Mouse (Mus musculus) CH12.LX (cell line): ENCODE data around the gene Pcnx. TPM values are rescaled to one million over a fixed set of nuclear protein-coding genes. Genes with fewer than 3 reads are reported as not detected.

Experiments
- DNase-seq: peaks from one replicate; pipeline ENCODE4 v3.0.0-alpha.2; 2013; ENCODE audit errors: extremely low read depth
- H3K27ac ChIP-seq: 2 replicates; pipeline ENCODE4 v1.5.1; 2012; ENCODE audit warnings: low read depth, mild to moderate bottlenecking, control low read depth, moderate library complexity; ENCODE audit not compliant: insufficient read depth
- H3K27me3 ChIP-seq: replicated peaks from 2 replicates; pipeline ENCODE3; 2012; ENCODE audit warnings: inconsistent platforms
- H3K36me3 ChIP-seq, 2 experiments: replicated peaks in 1 of 2; 2 replicates each; pipeline versions ENCODE3 to v1.6.1; 2012; ENCODE audit warnings: inconsistent platforms in 1 of 2, low read length in 1 of 2, mild to moderate bottlenecking in 1 of 2, mixed read lengths in 1 of 2, moderate library complexity in 1 of 2; ENCODE audit not compliant: control insufficient read depth in 1 of 2, insufficient read depth in 1 of 2
- H3K4me1 ChIP-seq, 2 experiments: 2 replicates each; pipeline ENCODE4 v1.6.1; 2012; ENCODE audit warnings: inconsistent platforms in 1 of 2, moderate library complexity in 1 of 2; ENCODE audit not compliant: insufficient read depth in 2 of 2, control insufficient read depth in 1 of 2
- H3K4me2 ChIP-seq: 2 replicates; pipeline ENCODE4 v1.6.1; 2012; ENCODE audit warnings: low read depth, mild to moderate bottlenecking, control low read depth; ENCODE audit not compliant: poor library complexity, insufficient read depth, severe bottlenecking
- H3K4me3 ChIP-seq, 3 experiments: fragments of 150-350 bp in 1 of 3; sonication (generic) in 1 of 3; replicated peaks in 1 of 3; 2 replicates each; pipeline versions ENCODE3 to v1.5.1; 2011 to 2012; ENCODE audit warnings: low read depth in 2 of 3, low read length in 2 of 3, mild to moderate bottlenecking in 2 of 3, moderate library complexity in 2 of 3, control low read depth in 1 of 3, improper control_type of control experiment in 1 of 3, inconsistent platforms in 1 of 3, mixed read lengths in 1 of 3; ENCODE audit not compliant: poor library complexity in 1 of 3
- H3K79me2 ChIP-seq: replicated peaks from 2 replicates; pipeline ENCODE4 v1.6.1; 2012; ENCODE audit warnings: mild to moderate bottlenecking, moderate library complexity; ENCODE audit not compliant: control insufficient read depth, poor library complexity, insufficient read depth, severe bottlenecking; ENCODE audit errors: extremely low read depth
- H3K9ac ChIP-seq: 2 replicates; pipeline ENCODE4 v1.6.1; 2012; ENCODE audit warnings: low read depth, mild to moderate bottlenecking, control low read depth, moderate library complexity; ENCODE audit not compliant: insufficient read depth
- H3K9me3 ChIP-seq: replicated peaks from 2 replicates; pipeline ENCODE3; 2012; ENCODE audit warnings: low read length, inconsistent platforms, mixed read lengths
- BHLHE40 ChIP-seq: IDR thresholded peaks from 2 replicates; pipeline ENCODE4 v1.6.1; 2011; ENCODE audit warnings: mild to moderate bottlenecking, low read depth, low read length, improper control_type of control experiment
- CHD1 ChIP-seq: IDR thresholded peaks from 2 replicates; pipeline ENCODE4 v1.6.1; 2012; ENCODE audit warnings: low read depth, low read length, improper control_type of control experiment, inconsistent platforms
- CHD2 ChIP-seq: IDR thresholded peaks from 2 replicates; pipeline ENCODE4 v1.6.1; 2011; ENCODE audit warnings: low read length, improper control_type of control experiment
- CTCF ChIP-seq, 2 experiments: IDR thresholded peaks in 1 of 2; conservative IDR thresholded peaks in 1 of 2; 2 replicates each; pipeline ENCODE4 v1.5.1; 2011 to 2012; ENCODE audit warnings: low read depth in 2 of 2, low read length in 2 of 2, improper control_type of control experiment in 1 of 2, inconsistent platforms in 1 of 2, mild to moderate bottlenecking in 1 of 2, moderate library complexity in 1 of 2
- E2F4 ChIP-seq: IDR thresholded peaks from 2 replicates; pipeline ENCODE4 v1.6.1; 2011; ENCODE audit warnings: low read depth, low read length, improper control_type of control experiment; ENCODE audit not compliant: insufficient replicate concordance
- ELF1 ChIP-seq: IDR thresholded peaks from 2 replicates; pipeline ENCODE4 v1.6.1; 2014; ENCODE audit warnings: low read depth, mild to moderate bottlenecking, inconsistent platforms, low read length, improper control_type of control experiment
- ETS1 ChIP-seq: conservative IDR thresholded peaks from 2 replicates; pipeline ENCODE4 v1.6.1; 2012; ENCODE audit warnings: low read depth, mild to moderate bottlenecking, inconsistent platforms, low read length, improper control_type of control experiment, moderate library complexity
- IRF4 ChIP-seq: IDR thresholded peaks from 2 replicates; pipeline ENCODE4 v1.6.1; 2014; ENCODE audit warnings: low read depth, mild to moderate bottlenecking, inconsistent platforms, low read length, improper control_type of control experiment
- KAT2A ChIP-seq: IDR thresholded peaks from 2 replicates; pipeline ENCODE4 v1.6.1; 2012; ENCODE audit warnings: low read length, improper control_type of control experiment, inconsistent platforms; ENCODE audit not compliant: insufficient replicate concordance
- MAFK ChIP-seq: IDR thresholded peaks from 2 replicates; pipeline ENCODE4 v1.6.1; 2011; ENCODE audit warnings: low read length, improper control_type of control experiment; ENCODE audit not compliant: insufficient replicate concordance
- MAZ ChIP-seq: IDR thresholded peaks from 2 replicates; pipeline ENCODE4 v1.6.1; 2012; ENCODE audit warnings: low read depth, mild to moderate bottlenecking, inconsistent platforms, low read length, improper control_type of control experiment, moderate library complexity
- MYC ChIP-seq: IDR thresholded peaks from 2 replicates; pipeline ENCODE4 v1.6.1; 2011; ENCODE audit warnings: low read depth, mild to moderate bottlenecking, improper control_type of control experiment, low read length
- NRF1 ChIP-seq: IDR thresholded peaks from 2 replicates; pipeline ENCODE4 v1.6.1; 2014; ENCODE audit warnings: low read depth, mild to moderate bottlenecking, inconsistent platforms, low read length, improper control_type of control experiment, moderate library complexity
- RAD21 ChIP-seq: IDR thresholded peaks from 2 replicates; pipeline ENCODE4 v1.6.1; 2011; ENCODE audit warnings: low read depth, mild to moderate bottlenecking, low read length, improper control_type of control experiment, moderate library complexity
- SIN3A ChIP-seq: IDR thresholded peaks from 2 replicates; pipeline ENCODE4 v1.6.1; 2012; ENCODE audit warnings: low read length, improper control_type of control experiment, inconsistent platforms
- SMC3 ChIP-seq: IDR thresholded peaks from 2 replicates; pipeline ENCODE4 v1.6.1; 2011; ENCODE audit warnings: low read depth, low read length, improper control_type of control experiment
- UBTF ChIP-seq: IDR thresholded peaks from 2 replicates; pipeline ENCODE4 v1.6.1; 2012; ENCODE audit warnings: low read depth, mild to moderate bottlenecking, inconsistent platforms, low read length, improper control_type of control experiment, moderate library complexity
- USF1 ChIP-seq: IDR thresholded peaks from 2 replicates; pipeline ENCODE4 v1.6.1; 2014; ENCODE audit warnings: low read depth, mild to moderate bottlenecking, inconsistent platforms, low read length, improper control_type of control experiment
- USF2 ChIP-seq: conservative IDR thresholded peaks from 2 replicates; pipeline ENCODE4 v1.6.1; 2011; ENCODE audit warnings: low read depth, low read length, improper control_type of control experiment
- ZC3H11A ChIP-seq: IDR thresholded peaks from 2 replicates; pipeline ENCODE4 v1.6.1; 2012; ENCODE audit warnings: low read depth, mild to moderate bottlenecking, inconsistent platforms, low read length, improper control_type of control experiment
- ZNF384 ChIP-seq: IDR thresholded peaks from 2 replicates; pipeline ENCODE4 v1.6.1; 2012; ENCODE audit warnings: low read depth, low read length, improper control_type of control experiment, inconsistent platforms
- dilution Hi-C: fragments of 300-500 bp; cut with MboI; formaldehyde crosslinking; loops from 2 replicates; pipeline ENCODE4 v1.14.3; 2020; ENCODE audit warnings: low sequenced_read_pairs; ENCODE audit not compliant: extremely low pct_unique_long_range_greater_than_20kb, extremely low pct_ligation_motif_present
- in situ Hi-C: fragments of 300-500 bp; cut with MboI; formaldehyde crosslinking; loops from 3 replicates; pipeline ENCODE4 v1.14.3; 2019; ENCODE audit warnings: low sequenced_read_pairs, low pct_ligation_motif_present, low pct_unique_long_range_greater_than_20kb, mixed read lengths
- polyA plus RNA-seq: library from polyadenylated mRNA; unstranded; fragments of >175 nt; gene quantifications from 2 replicates; pipeline ENCODE4 v1.2.1, GENCODE M21; 2012; ENCODE audit warnings: low read depth; ENCODE audit not compliant: insufficient read length
- total RNA-seq, 2 experiments: library from RNA; depleted of rRNA; stranded (reverse); fragments of 300-350 nt in 1 of 2; fragments of >200 nt in 1 of 2; gene quantifications; 2 replicates each; pipeline ENCODE4 v1.2.3; 2012 to 2014

The Pcnx gene
- total and polyA plus RNA-seq, 3 experiments = 16.2 to 89.1 (median 68.2) TPM

DNA sequence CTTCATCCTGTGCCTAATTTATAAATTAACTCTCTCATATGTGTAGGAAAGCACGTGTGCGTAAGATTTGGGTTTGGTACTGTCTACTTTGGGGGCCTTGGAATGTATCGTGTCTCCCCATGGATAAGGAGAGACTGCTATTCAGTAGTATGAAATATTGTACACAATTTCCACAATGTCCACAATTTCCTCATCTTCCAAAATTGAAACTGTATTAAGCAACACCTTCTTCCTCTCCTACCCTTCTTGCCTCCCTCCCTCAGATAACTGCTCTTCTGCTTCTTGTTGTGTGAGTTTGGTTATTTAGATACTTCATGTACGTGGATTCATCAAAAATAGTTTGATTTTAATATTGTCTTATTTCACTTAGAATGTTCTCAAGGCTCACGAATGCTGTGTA is 29.1 kb downstream of the Pcnx start:
- Histone ChIP-seq H3K27me3 (no peaks in the 10 kb centered on the region), H3K79me2 (peaks cover 84% of the 10 kb centered on the region), H3K9ac (no peak overlapping the region), H3K36me3 (peaks cover 0 to 40% of the 10 kb centered on the region in 2 experiments), H3K4me1 (peaks cover 25 to 84% of the 10 kb centered on the region in 2 experiments), H3K4me2 (no peak overlapping the region), H3K9me3 (no peaks in the 10 kb centered on the region), H3K27ac (no peak overlapping the region), H3K4me3 (no peak overlapping the region)
- in situ Hi-C loops = no loop called here
- DNase-seq = no peak
- dilution Hi-C loops = no loop called here
- TF ChIP-seq MAFK (no peak), SMC3 (no peak), CHD2 (no peak), ZC3H11A (no peak), USF2 (no peak), IRF4 (no peak), KAT2A (no peak), E2F4 (no peak), MYC (no peak), UBTF (no peak), USF1 (no peak), ELF1 (no peak), CHD1 (no peak)

DNA sequence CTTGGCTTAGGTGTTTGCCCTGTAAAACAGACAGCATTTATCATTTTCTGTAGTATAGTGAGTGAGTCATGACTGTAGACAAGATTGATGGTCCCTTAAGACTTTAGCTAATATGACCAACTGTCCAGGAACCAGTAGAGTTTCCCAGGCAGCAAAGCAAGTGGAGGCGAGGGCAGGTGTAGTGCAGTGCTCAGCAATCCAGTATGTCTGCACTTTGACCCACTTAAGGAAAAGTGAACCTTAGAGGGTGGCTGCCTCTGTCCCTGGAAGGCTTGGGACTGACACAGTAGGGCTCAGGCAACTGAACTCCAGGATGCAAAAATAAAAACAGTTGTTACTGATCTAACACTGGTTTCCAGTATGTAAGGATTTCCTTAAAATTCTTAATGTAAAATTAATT is 32.1 kb downstream of the Pcnx start:
- in situ Hi-C loops = no loop called here
- TF ChIP-seq RAD21 (no peak), ETS1 (no peak)
- TF ChIP-seq, all 38 proteins: peak for 0
- Histone ChIP-seq H3K9ac (no peak overlapping the region), H3K79me2 (peaks cover 75% of the 10 kb centered on the region), H3K36me3 (peaks cover 15 to 60% of the 10 kb centered on the region in 2 experiments), H3K9me3 (no peaks in the 10 kb centered on the region), H3K27me3 (no peaks in the 10 kb centered on the region), H3K4me1 (peaks cover 14 to 69% of the 10 kb centered on the region in 2 experiments), H3K27ac (no peak overlapping the region), H3K4me3 (no peak overlapping the region), H3K4me2 (no peak overlapping the region)
- no peak for DNase-seq
- dilution Hi-C loops = no loop called here

DNA sequence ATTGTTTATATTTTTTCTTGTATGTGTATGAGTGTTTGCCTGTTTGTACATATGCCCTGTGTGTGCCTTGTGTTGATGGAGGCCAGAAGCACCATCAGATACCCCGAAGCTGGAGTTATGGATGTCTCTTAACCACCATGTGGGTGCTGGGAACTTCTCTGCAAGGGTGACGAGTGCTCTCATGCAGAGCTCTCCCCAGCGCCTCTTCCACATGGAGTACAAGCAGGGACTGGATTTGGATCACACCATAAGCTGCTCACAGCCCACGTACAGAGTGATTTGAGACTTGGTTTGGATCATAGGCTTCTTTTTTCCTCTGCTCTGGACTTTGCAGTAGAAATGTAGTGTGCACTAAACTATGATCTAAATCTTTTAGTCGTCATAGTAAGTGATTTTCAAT is 34.5 kb downstream of the Pcnx start:
- Histone ChIP-seq H3K9me3 (no peaks in the 10 kb centered on the region), H3K27me3 (no peaks in the 10 kb centered on the region), H3K27ac (no peak overlapping the region), H3K4me3 (no peak overlapping the region), H3K79me2 (peaks cover 54% of the 10 kb centered on the region), H3K4me1 (peaks cover 6 to 61% of the 10 kb centered on the region in 2 experiments), H3K4me2 (no peak overlapping the region), H3K9ac (no peak overlapping the region), H3K36me3 (peaks cover 31 to 64% of the 10 kb centered on the region in 2 experiments)
- TF ChIP-seq CHD2 = no peak
- no peak for TF ChIP-seq CTCF (conservative IDR thresholded peaks at IDR 0.05 in 1 of 2, IDR thresholded peaks at IDR 0.05 in 1 of 2; ENCODE audit: low read depth in 2 of 2, low read length in 2 of 2)
- no peak for TF ChIP-seq NRF1
- no peak for TF ChIP-seq MAZ
- TF ChIP-seq CHD1 = no peak
- no peak for TF ChIP-seq MYC
- no peak for TF ChIP-seq MAFK
- TF ChIP-seq BHLHE40 = no peak
- no peak for TF ChIP-seq ZNF384
- TF ChIP-seq E2F4 = no peak
- no peak for TF ChIP-seq SIN3A
- DNase-seq = no peak
- dilution Hi-C loops (no loop called here), in situ Hi-C loops (no loop called here)
